Mouse (Mus musculus) kidney, postnatal 25 days (tissue): Measurements from ENCODE around the gene Dnaaf2.
A peak's percentile ranks its signal among the peaks of the same experiment; 100 is the strongest.

Experiments
- DNase-seq, 2 experiments: peaks; one replicate each; pipeline ENCODE4 v3.0.0; 2021; ENCODE audit warnings: mixed read lengths in 2 of 2

The Dnaaf2 gene

GRCm38 (mm10) chr12:69198164-69198535, at the start of gene Dnaaf2:
TSS of gene Dnaaf2 (minus strand) at chr12:69198429.
- peak; percentile 90 to 91 for DNase-seq

- DNase-seq: peak; percentile 63 to 86
These were observed 43.7 kb upstream of the Dnaaf2 start for GRCm38 (mm10) chr12:69241771-69242431.

- no peak for DNase-seq
These were observed 43.2 kb upstream of the Dnaaf2 start for GRCm38 (mm10) chr12:69241405-69241770.

GRCm38 (mm10) chr12:69240876-69241275, 42.6 kb upstream of the Dnaaf2 start, which contains the start of gene Klhdc1:
TSS of gene Klhdc1 (plus strand) at chr12:69241176.
- DNase-seq: no peak

- no peak for DNase-seq
These were observed 40.1 kb upstream of the Dnaaf2 start for GRCm38 (mm10) chr12:69238284-69238683.

GRCm38 (mm10) chr12:69235782-69236181, 37.6 kb upstream of the Dnaaf2 start:
- no peak for DNase-seq

GRCm38 (mm10) chr12:69229251-69229650, 31.0 kb upstream of the Dnaaf2 start:
- no peak for DNase-seq

- DNase-seq: peak; percentile 89 to 91
These were observed 29.7 kb upstream of the Dnaaf2 start, which contains the start of gene Pole2 for GRCm38 (mm10) chr12:69227776-69228466. TSS of gene Pole2 (minus strand) at chr12:69228195.

- peak in 1 of 2 experiments; percentile 48 for DNase-seq
These were observed 22.5 kb upstream of the Dnaaf2 start for GRCm38 (mm10) chr12:69220613-69221277.

- DNase-seq: no peak
These were observed 18.4 kb upstream of the Dnaaf2 start for GRCm38 (mm10) chr12:69216587-69216986.

- DNase-seq: no peak
These were observed 17.0 kb upstream of the Dnaaf2 start for GRCm38 (mm10) chr12:69215000-69215785.

- no peak for DNase-seq
These were observed 16.2 kb upstream of the Dnaaf2 start for GRCm38 (mm10) chr12:69214393-69214792.

GRCm38 (mm10) chr12:69213186-69213777, 15.1 kb upstream of the Dnaaf2 start:
- no peak for DNase-seq

- peak in 1 of 2 experiments; percentile 38 for DNase-seq
These were observed 12.8 kb upstream of the Dnaaf2 start for GRCm38 (mm10) chr12:69211057-69211456.

- DNase-seq: no peak
These were observed 12.1 kb upstream of the Dnaaf2 start for GRCm38 (mm10) chr12:69210056-69210979.

- no peak for DNase-seq
These were observed 10.3 kb upstream of the Dnaaf2 start for GRCm38 (mm10) chr12:69208520-69208919.

GRCm38 (mm10) chr12:69207926-69208325, 9.7 kb upstream of the Dnaaf2 start:
- DNase-seq: no peak

GRCm38 (mm10) chr12:69207396-69207795, 9.2 kb upstream of the Dnaaf2 start:
- DNase-seq: no peak

- no peak for DNase-seq
These were observed 6.0 kb upstream of the Dnaaf2 start, which contains the start of gene Gm49384 for GRCm38 (mm10) chr12:69204052-69204833. TSS of gene Gm49384 (minus strand) at chr12:69204267.

- DNase-seq: no peak
These were observed 756 bp upstream of the Dnaaf2 start for GRCm38 (mm10) chr12:69198985-69199384.
